Mouse (Mus musculus) kidney, adult 2 months (tissue): ENCODE results near the gene Skp1a. TPM values are rescaled to one million over a fixed set of nuclear protein-coding genes. Genes with fewer than 3 reads are reported as not detected.

ENCODE experiments used
- DNase-seq: peaks from one replicate; pipeline ENCODE4 v3.0.0; 2021
- H3K27ac ChIP-seq: fragments of 200-500 bp; 2 replicates; pipeline ENCODE4 v1.5.1; 2012; ENCODE audit warnings: low read depth, low read length, control low read depth, inconsistent platforms; ENCODE audit not compliant: insufficient read depth
- H3K27me3 ChIP-seq: fragments of 200-500 bp; replicated peaks from 2 replicates; pipeline ENCODE4 v1.6.1; 2012; ENCODE audit warnings: mild to moderate bottlenecking, moderate library complexity, low read length, inconsistent platforms; ENCODE audit not compliant: control insufficient read depth, insufficient read depth
- H3K36me3 ChIP-seq: fragments of 200-500 bp; 2 replicates; pipeline ENCODE4 v1.6.1; 2012; ENCODE audit warnings: mild to moderate bottlenecking, moderate library complexity, low read length, inconsistent platforms; ENCODE audit not compliant: control insufficient read depth, insufficient read depth
- H3K4me1 ChIP-seq: fragments of 200-500 bp; 2 replicates; pipeline ENCODE4 v1.6.1; 2011; ENCODE audit warnings: low read length; ENCODE audit not compliant: control insufficient read depth, insufficient read depth
- H3K4me3 ChIP-seq: fragments of 200-500 bp; 2 replicates; pipeline ENCODE4 v1.5.1; 2011; ENCODE audit warnings: mild to moderate bottlenecking, low read depth, low read length, control low read depth; ENCODE audit not compliant: insufficient read depth
- CTCF ChIP-seq: fragments of 200-500 bp; conservative IDR thresholded peaks from 2 replicates; pipeline ENCODE4 v1.5.1; 2011; ENCODE audit warnings: low read depth, mild to moderate bottlenecking, control low read depth, low read length, moderate library complexity, mixed read lengths; ENCODE audit not compliant: insufficient read depth, insufficient read length
- POLR2A ChIP-seq: fragments of 200-500 bp; IDR thresholded peaks from one replicate; pipeline ENCODE4 v1.6.1; 2011; ENCODE audit warnings: low read depth, low read length, control low read depth
- WGBS: fragments of 180-500 bp; shearing (Covaris S2); methylation state at CpG from one replicate; pipeline ENCODE4 v1.1.7; 2018; 5-methylcytosine and 5-hydroxymethylcytosine counted together
- polyA plus RNA-seq: library from polyadenylated mRNA; depleted of rRNA; stranded (reverse); fragments of >200 nt; gene quantifications from 2 replicates; pipeline ENCODE4 v1.2.3, GENCODE M21; 2012; rRNA removed

Skp1a gene
- polyA plus RNA-seq, 1 experiment = 68.9 TPM

DNA sequence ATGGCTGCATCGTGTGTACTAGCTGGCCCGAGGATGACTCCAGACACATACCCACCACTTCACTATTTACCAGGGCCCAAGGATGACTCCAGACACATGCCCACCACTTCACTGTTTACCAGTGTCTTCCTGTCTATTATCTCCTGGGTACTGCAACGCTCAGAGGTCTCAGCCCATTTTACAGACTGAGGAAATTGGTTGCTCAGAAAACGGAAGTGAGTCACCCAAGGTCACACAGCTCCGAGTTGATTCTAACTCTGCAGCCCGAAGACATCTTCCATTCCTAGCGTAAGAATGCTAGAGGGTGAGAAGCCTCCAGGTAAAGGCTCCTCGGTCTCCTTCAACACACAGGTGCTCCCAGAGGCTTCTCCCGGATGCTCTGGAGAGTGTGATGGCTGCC lies 62.3 kb downstream of the Skp1a start:
- 76% methylated on average over 9 of the region's 9 CpGs for WGBS
- H3K36me3 ChIP-seq = no peaks in the 10 kb centered on the region
- H3K27ac ChIP-seq = no peak overlapping the region
- no peak for TF ChIP-seq POLR2A
- TF ChIP-seq CTCF = no peak
- no peak overlapping the region for H3K4me3 ChIP-seq
- H3K4me1 ChIP-seq = no peaks in the 10 kb centered on the region
- no peaks in the 10 kb centered on the region for H3K27me3 ChIP-seq
- no peak for DNase-seq

Other genes starting within 250 kb of the Skp1a start
- 48.5 and 70.9 TPM in 2 replicates for gene Ube2b, start 231.2 kb upstream of the Skp1a start, polyA plus RNA-seq
- gene Cdkl3, start 227.8 kb upstream of the Skp1a start, polyA plus RNA-seq = 1.6 and 1.8 TPM in 2 replicates
- gene Ppp2ca, start 133.3 kb upstream of the Skp1a start, polyA plus RNA-seq = 30.9 and 38.0 TPM in 2 replicates
- gene Olfr1373, start 86.5 kb upstream of the Skp1a start, polyA plus RNA-seq = not detected in 2 replicates
- gene Olfr1371, start 18.0 kb upstream of the Skp1a start, polyA plus RNA-seq = not detected in 2 replicates
- gene Tcf7, start 51.0 kb downstream of the Skp1a start, polyA plus RNA-seq = 2.1 and 13.2 TPM in 2 replicates
- gene Vdac1, start 128.9 kb downstream of the Skp1a start, polyA plus RNA-seq = 259 and 341 TPM in 2 replicates
- gene 9530068E07Rik, start 164.4 kb downstream of the Skp1a start, polyA plus RNA-seq = 219 and 245 TPM in 2 replicates